Mouse (Mus musculus) limb, embryonic 12.5 days (tissue): ENCODE measurements around the gene Trappc1. TPM values are rescaled to one million over a fixed set of nuclear protein-coding genes. Genes with fewer than 3 reads are reported as not detected.

Experiments used
- ATAC-seq: fragments of 200-750 bp; cut with Nextera tagmentation; 2 replicates; pipeline ENCODE4 v1.8.0; 2017; ENCODE audit warnings: low read depth, moderate TSS enrichment; ENCODE audit not compliant: insufficient number of reproducible peaks, insufficient read depth, low FRiP score, low TSS enrichment
- H3K27ac ChIP-seq: fragments of 300-500 bp; sonication (generic); 2 replicates; pipeline ENCODE4 v1.5.1; 2016; ENCODE audit warnings: mild to moderate bottlenecking, moderate library complexity
- H3K27me3 ChIP-seq: fragments of 300-500 bp; sonication (generic); 2 replicates; pipeline ENCODE4 v1.6.1; 2016; ENCODE audit warnings: mild to moderate bottlenecking, moderate library complexity
- H3K36me3 ChIP-seq: fragments of 300-500 bp; sonication (generic); 2 replicates; pipeline ENCODE4 v1.6.1; 2016; ENCODE audit warnings: mild to moderate bottlenecking, moderate library complexity
- H3K4me1 ChIP-seq: fragments of 300-500 bp; sonication (generic); replicated peaks from 2 replicates; pipeline ENCODE4 v1.6.1; 2016
- H3K4me2 ChIP-seq: fragments of 300-500 bp; sonication (generic); 2 replicates; pipeline ENCODE4 v1.6.1; 2016; ENCODE audit warnings: mild to moderate bottlenecking, moderate library complexity
- H3K4me3 ChIP-seq: fragments of 300-500 bp; sonication (generic); replicated peaks from 2 replicates; pipeline ENCODE4 v1.5.1; 2016; ENCODE audit warnings: mild to moderate bottlenecking
- H3K9ac ChIP-seq: fragments of 300-500 bp; sonication (generic); replicated peaks from 2 replicates; pipeline ENCODE4 v1.6.1; 2016; ENCODE audit warnings: mild to moderate bottlenecking, moderate library complexity
- H3K9me3 ChIP-seq: fragments of 300-500 bp; sonication (generic); 2 replicates; pipeline ENCODE4 v1.6.1; 2016; ENCODE audit warnings: mild to moderate bottlenecking, moderate library complexity
- WGBS: fragments of 180-500 bp; shearing (Covaris S2); methylation state at CpG from one replicate; pipeline ENCODE4 v1.1.7; 2016; 5-methylcytosine and 5-hydroxymethylcytosine counted together
- polyA plus RNA-seq: library from polyadenylated mRNA; unstranded; fragments of >200 nt; fragmentation: Nextera tagmentation; extraction: Ambion mirVana; gene quantifications from 2 replicates; pipeline ENCODE4 v1.2.1, GENCODE M21; 2016

The Trappc1 gene
- polyA plus RNA-seq, 1 experiment from 2014 or later, result 136 TPM

DNA sequence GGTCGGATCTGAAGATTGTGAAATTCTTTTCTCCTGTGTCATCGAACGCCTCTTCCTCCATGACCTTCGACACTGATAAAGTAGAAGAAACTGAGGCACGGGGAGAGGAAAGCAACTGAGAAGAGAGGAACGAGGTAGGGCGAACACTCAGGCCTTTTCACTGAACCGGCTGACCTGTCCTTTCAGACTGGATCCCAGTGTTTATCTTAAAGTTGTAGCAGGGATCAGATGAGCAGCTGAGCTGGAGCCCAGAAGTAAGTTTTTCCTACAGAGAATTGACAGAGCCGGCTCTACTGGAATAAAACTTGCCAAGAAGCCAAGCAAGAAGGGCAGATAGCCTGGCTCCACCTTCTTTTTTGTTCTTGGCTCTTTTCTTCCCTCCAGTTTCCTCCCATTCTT lies 47.0 kb downstream of the Trappc1 start:
- Histone ChIP-seq H3K4me1 (peaks cover 33% of the 10 kb centered on the region), H3K4me3 (0 out of 2 replicates have a peak overlapping the region, but pooled peaks have one; percentile 8), H3K36me3 (peaks cover 37% of the 10 kb centered on the region), H3K9ac (no peak overlapping the region), H3K27me3 (no peaks in the 10 kb centered on the region), H3K4me2 (peak overlapping the region; percentile 39), H3K27ac (peak overlapping the region; percentile 76), H3K9me3 (peaks cover 6% of the 10 kb centered on the region; the same call in 1 of the 2 replicates)
- 25% methylated on average over 9 of the region's 9 CpGs for WGBS
- ATAC-seq, result no peak

DNA sequence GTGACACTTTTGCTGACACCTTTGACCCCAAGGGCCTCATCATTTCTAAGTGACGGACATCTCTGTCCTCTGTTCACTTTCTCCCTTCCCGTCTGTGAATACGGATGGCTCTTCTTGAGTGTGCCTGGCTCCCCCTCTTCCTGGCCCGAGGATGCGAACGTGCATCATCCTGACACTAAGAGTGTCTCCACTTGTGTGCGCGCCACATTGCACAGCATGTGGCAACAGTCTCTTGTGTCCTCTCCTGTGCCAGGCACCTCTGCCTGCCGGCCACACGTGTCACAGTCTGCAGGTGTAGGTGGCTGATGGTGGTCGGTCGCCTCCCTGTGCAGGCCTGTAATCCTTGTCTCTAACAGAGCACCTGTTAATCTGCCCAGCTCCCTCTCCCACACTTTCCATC lies 47.8 kb downstream of the Trappc1 start:
- 48% methylated on average over 12 of the region's 12 CpGs for WGBS
- ATAC-seq, result no peak
- H3K36me3 ChIP-seq, result peaks cover 43% of the 10 kb centered on the region
- H3K9me3 ChIP-seq, result peaks cover 6% of the 10 kb centered on the region; the same call in 1 of the 2 replicates
- H3K4me1 ChIP-seq, result peaks cover 29% of the 10 kb centered on the region
- H3K4me3 ChIP-seq, result peak overlapping the region; percentile 6; the same call in 1 of the 2 replicates
- H3K9ac ChIP-seq, result peak overlapping the region; percentile 40
- peak overlapping the region; percentile 76; the same call in 1 of the 2 replicates for H3K27ac ChIP-seq
- H3K4me2 ChIP-seq, result peak overlapping the region; percentile 39
- no peaks in the 10 kb centered on the region for H3K27me3 ChIP-seq

DNA sequence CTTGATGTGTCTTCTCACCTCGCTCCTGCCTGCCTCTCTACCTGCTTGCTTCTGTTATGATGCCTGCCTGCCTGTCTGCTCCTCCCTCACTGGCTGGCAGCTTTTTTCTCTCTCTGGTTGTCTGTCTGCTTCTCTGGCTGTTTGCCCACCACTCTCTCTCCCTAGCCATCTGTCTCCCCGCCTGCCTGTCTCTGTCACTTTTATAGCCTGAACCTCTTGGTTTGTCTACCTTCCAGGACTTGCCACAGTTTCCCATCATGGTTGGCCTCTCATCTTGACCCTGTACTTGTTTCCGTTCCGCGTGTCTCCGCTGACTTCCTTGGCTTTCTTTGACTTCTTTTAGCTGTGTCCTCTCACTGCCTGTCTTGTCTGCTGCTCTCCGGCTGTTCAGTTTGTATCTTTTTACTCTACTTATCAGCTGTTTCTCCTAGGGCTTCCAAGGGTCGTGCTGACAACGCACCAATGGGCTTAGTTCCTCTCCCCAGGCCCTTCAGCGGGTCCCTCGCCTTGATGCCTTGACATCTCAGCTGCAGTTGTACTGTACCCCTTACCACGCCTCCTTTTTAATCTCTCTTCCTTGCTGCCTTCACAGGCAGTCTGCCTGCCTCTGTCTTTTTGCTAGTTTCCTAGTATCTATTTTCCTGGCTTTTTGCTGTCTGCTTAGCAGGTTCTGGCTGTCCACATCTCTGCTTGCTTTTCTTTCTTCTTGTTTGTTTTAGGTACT lies 48.4 kb downstream of the Trappc1 start:
- H3K4me2 ChIP-seq, result peak overlapping the region; percentile 39; the same call in 1 of the 2 replicates
- 63% methylated on average over 12 of the region's 12 CpGs for WGBS
- ATAC-seq, result no peak
- H3K27ac ChIP-seq, result peak overlapping the region; percentile 41; the same call in 1 of the 2 replicates
- H3K9ac ChIP-seq, result peak overlapping the region; percentile 40
- 0 out of 2 replicates have a peak overlapping the region, but pooled peaks have one; percentile 6 for H3K4me3 ChIP-seq
- peaks cover 6% of the 10 kb centered on the region; the same call in 1 of the 2 replicates for H3K9me3 ChIP-seq
- H3K36me3 ChIP-seq, result peaks cover 49% of the 10 kb centered on the region
- H3K27me3 ChIP-seq, result no peaks in the 10 kb centered on the region
- H3K4me1 ChIP-seq, result peaks cover 29% of the 10 kb centered on the region

GRCm38 (mm10) chr11:69372780-69373170 lies 49.0 kb downstream of the Trappc1 start:
- Histone ChIP-seq H3K4me1 (peaks cover 27% of the 10 kb centered on the region), H3K27ac (peak overlapping the region; percentile 41; the same call in 1 of the 2 replicates), H3K36me3 (peaks cover 55% of the 10 kb centered on the region), H3K9ac (no peak overlapping the region), H3K4me2 (no peak overlapping the region), H3K27me3 (no peaks in the 10 kb centered on the region), H3K4me3 (no peak overlapping the region), H3K9me3 (peaks cover 6% of the 10 kb centered on the region; the same call in 1 of the 2 replicates)
- 64% methylated on average over 3 of the region's 3 CpGs for WGBS
- ATAC-seq, result no peak

DNA sequence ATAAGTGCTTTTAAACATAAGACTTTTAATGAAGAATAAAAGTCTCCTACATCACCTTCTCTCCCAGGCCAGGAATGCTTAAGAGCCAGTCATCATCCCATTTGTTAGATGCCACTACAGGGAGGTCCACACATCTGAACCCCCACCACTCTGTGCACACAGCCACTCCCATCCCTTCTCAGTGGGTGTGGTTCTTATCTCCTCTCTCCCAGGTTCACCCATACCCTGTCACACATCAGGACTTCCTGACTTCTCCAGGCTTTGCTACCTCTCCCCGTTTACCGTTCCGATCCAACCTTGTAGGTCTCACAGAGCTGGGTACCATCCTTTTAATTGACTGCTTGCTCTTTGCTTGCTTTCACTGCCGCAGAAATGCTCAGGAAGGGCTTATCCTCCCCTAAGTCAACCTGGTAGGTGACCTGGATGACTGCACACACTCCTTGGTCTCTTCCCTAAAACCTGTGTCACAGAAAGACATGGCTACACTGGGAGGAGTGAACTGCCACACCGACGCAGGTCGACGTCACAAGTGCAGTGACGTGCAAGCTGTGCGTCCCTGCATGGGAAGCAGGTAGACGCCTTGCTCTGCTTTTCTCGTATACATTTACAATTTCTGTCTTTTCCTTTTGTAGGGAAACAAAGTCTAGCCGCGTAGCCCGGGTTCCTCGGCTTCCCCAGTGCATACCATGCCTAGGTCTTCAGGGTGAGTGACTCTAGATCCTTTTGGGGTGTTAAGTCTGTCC lies 49.6 kb downstream of the Trappc1 start:
- no peak overlapping the region for H3K4me2 ChIP-seq
- 90% methylated on average over 16 of the region's 16 CpGs for WGBS
- no peak overlapping the region for H3K4me3 ChIP-seq
- ATAC-seq, result no peak
- H3K9ac ChIP-seq, result no peak overlapping the region
- peaks cover 6% of the 10 kb centered on the region; the same call in 1 of the 2 replicates for H3K9me3 ChIP-seq
- no peak overlapping the region for H3K27ac ChIP-seq
- H3K36me3 ChIP-seq, result peaks cover 60% of the 10 kb centered on the region
- no peaks in the 10 kb centered on the region for H3K27me3 ChIP-seq
- peaks cover 23% of the 10 kb centered on the region for H3K4me1 ChIP-seq

Other genes with a start within 250 kb of the Trappc1 start
- gene Vamp2, start 235.5 kb upstream of the Trappc1 start, polyA plus RNA-seq, result 68.0 and 79.5 TPM in 2 replicates
- 7.2 and 10.4 TPM in 2 replicates for gene Per1, start 228.8 kb upstream of the Trappc1 start, polyA plus RNA-seq
- 0.56 and 0.74 TPM in 2 replicates for gene Hes7, start 203.6 kb upstream of the Trappc1 start, polyA plus RNA-seq
- 0.22 and 0.76 TPM in 2 replicates for gene 9130213A22Rik, start 201.4 kb upstream of the Trappc1 start, polyA plus RNA-seq
- gene Aloxe3, start 198.1 kb upstream of the Trappc1 start, polyA plus RNA-seq, result 0.58 and 0.77 TPM in 2 replicates
- gene Alox12b, start 167.0 kb upstream of the Trappc1 start, polyA plus RNA-seq, result 0.08 TPM in 1 of 2 replicates, not detected in the other
- gene Alox8, start 126.1 kb upstream of the Trappc1 start, polyA plus RNA-seq, result 0.08 TPM in 1 of 2 replicates, not detected in the other
- 0.08 TPM in 1 of 2 replicates, not detected in the other for gene Gucy2e, start 86.9 kb upstream of the Trappc1 start, polyA plus RNA-seq
- gene Cntrob, start 205 bp upstream of the Trappc1 start, polyA plus RNA-seq, result 36.0 and 37.2 TPM in 2 replicates
- 1.9 and 2.5 TPM in 2 replicates for gene Kcnab3, start 2.3 kb downstream of the Trappc1 start, polyA plus RNA-seq
- gene Rnf227, start 16.5 kb downstream of the Trappc1 start, polyA plus RNA-seq, result 23.7 and 28.2 TPM in 2 replicates
- gene Chd3, start 45.4 kb downstream of the Trappc1 start, polyA plus RNA-seq, result 121 and 124 TPM in 2 replicates
- gene Naa38, start 71.5 kb downstream of the Trappc1 start, polyA plus RNA-seq, result 126 and 136 TPM in 2 replicates
- 42.5 and 42.6 TPM in 2 replicates for gene Cyb5d1, start 71.7 kb downstream of the Trappc1 start, polyA plus RNA-seq
- gene Tmem88, start 74.3 kb downstream of the Trappc1 start, polyA plus RNA-seq, result 24.2 and 25.4 TPM in 2 replicates
- 45.4 and 49.1 TPM in 2 replicates for gene Kdm6b, start 89.7 kb downstream of the Trappc1 start, polyA plus RNA-seq
- gene Dnah2, start 225.1 kb downstream of the Trappc1 start, polyA plus RNA-seq, result 1.9 and 3.3 TPM in 2 replicates
- 53.3 and 54.3 TPM in 2 replicates for gene Efnb3, start 236.2 kb downstream of the Trappc1 start, polyA plus RNA-seq